Mouse (Mus musculus): ENCODE measurements around the gene Myh10. TPM values are rescaled to one million over a fixed set of nuclear protein-coding genes. Genes with fewer than 3 reads are reported as not detected.
A peak's percentile ranks its signal among the peaks of the same experiment; 100 is the strongest.

The Myh10 gene
- polyA plus RNA-seq, 1 experiment from 2014 or later = 20.5 TPM

- TF ChIP-seq EP300 (optimal IDR thresholded peaks at IDR 0.05) (no peak), CTCF (IDR thresholded peaks at IDR 0.05; ENCODE audit: low read depth) (no peak)
- H3K4me1 ChIP-seq (replicated peaks; ENCODE audit: control insufficient read depth, insufficient read depth) = no peaks in the 10 kb centered on the region
- H3K36me3 ChIP-seq (ENCODE audit: control insufficient read depth, insufficient read depth, low read length) = peaks cover 5% of the 10 kb centered on the region
- ATAC-seq (ENCODE audit: low FRiP score, low TSS enrichment) = no peak
- no peaks in the 10 kb centered on the region for H3K27me3 ChIP-seq (ENCODE audit: control insufficient read depth, insufficient read depth, low read length)
- H3K4me3 ChIP-seq (ENCODE audit: low read depth, low read length) = no peak overlapping the region
- H3K27ac ChIP-seq (replicated peaks) = no peak overlapping the region
- H3K4me2 ChIP-seq (replicated peaks; ENCODE audit: low read depth) = no peak overlapping the region
- no peak for DNase-seq (ENCODE audit: low spot score)
- no peak overlapping the region for H3K9ac ChIP-seq (ENCODE audit: low read length)
- H3K9me3 ChIP-seq (ENCODE audit: control insufficient read depth, low read length) = no peaks in the 10 kb centered on the region
- 83% methylated on average over 10 of the region's 10 CpGs for WGBS
These were observed 88.5 kb downstream of the Myh10 start for GRCm38 (mm10) chr11:68779735-68780465.

- 71% methylated on average over 14 of the region's 14 CpGs for WGBS
- Histone ChIP-seq H3K27ac (replicated peaks) (no peak overlapping the region), H3K27me3 (ENCODE audit: control insufficient read depth, insufficient read depth, low read length) (no peaks in the 10 kb centered on the region), H3K9me3 (ENCODE audit: control insufficient read depth, low read length) (no peaks in the 10 kb centered on the region), H3K9ac (ENCODE audit: low read length) (no peak overlapping the region), H3K4me2 (replicated peaks; ENCODE audit: low read depth) (no peak overlapping the region), H3K4me1 (replicated peaks; ENCODE audit: control insufficient read depth, insufficient read depth) (no peaks in the 10 kb centered on the region), H3K36me3 (ENCODE audit: control insufficient read depth, insufficient read depth, low read length) (peaks cover 12% of the 10 kb centered on the region), H3K4me3 (ENCODE audit: low read depth, low read length) (no peak overlapping the region)
- TF ChIP-seq EP300 (optimal IDR thresholded peaks at IDR 0.05) (no peak), CTCF (IDR thresholded peaks at IDR 0.05; ENCODE audit: low read depth) (no peak)
- DNase-seq (ENCODE audit: low spot score) = no peak
- ATAC-seq (ENCODE audit: low FRiP score, low TSS enrichment) = no peak
These were observed 89.2 kb downstream of the Myh10 start for GRCm38 (mm10) chr11:68780466-68781114.

DNA sequence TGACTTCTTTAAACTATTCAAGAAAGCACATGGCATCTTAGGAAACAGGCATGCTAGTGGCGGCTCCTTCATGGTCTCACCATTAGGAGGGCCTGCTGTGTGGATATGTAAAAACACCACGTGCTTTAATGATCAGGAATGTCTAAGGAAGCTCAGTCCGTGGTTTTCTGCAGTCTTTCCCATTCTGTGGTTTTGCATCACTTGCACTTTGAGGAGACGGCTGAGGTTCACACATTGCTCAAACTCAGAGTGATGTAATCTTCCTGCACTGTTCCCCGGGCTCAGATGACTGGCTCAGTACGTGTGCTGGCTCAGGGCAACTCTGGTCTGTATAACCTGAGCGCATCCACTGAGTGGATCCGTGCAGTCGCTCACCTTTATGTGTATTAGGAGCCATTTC, 91.0 kb downstream of the Myh10 start:
- Histone ChIP-seq H3K4me2 (replicated peaks; ENCODE audit: low read depth) (no peak overlapping the region), H3K4me3 (ENCODE audit: low read depth, low read length) (no peak overlapping the region), H3K36me3 (ENCODE audit: control insufficient read depth, insufficient read depth, low read length) (peaks cover 15% of the 10 kb centered on the region), H3K9ac (ENCODE audit: low read length) (no peak overlapping the region), H3K4me1 (replicated peaks; ENCODE audit: control insufficient read depth, insufficient read depth) (no peaks in the 10 kb centered on the region), H3K27ac (replicated peaks) (no peak overlapping the region), H3K27me3 (ENCODE audit: control insufficient read depth, insufficient read depth, low read length) (no peaks in the 10 kb centered on the region), H3K9me3 (ENCODE audit: control insufficient read depth, low read length) (no peaks in the 10 kb centered on the region)
- ATAC-seq (ENCODE audit: low FRiP score, low TSS enrichment) (no peak), DNase-seq (ENCODE audit: low spot score) (no peak)
- WGBS = 84% methylated on average over 9 of the region's 9 CpGs
- no peak for TF ChIP-seq CTCF (IDR thresholded peaks at IDR 0.05; ENCODE audit: low read depth)
- no peak for TF ChIP-seq EP300 (optimal IDR thresholded peaks at IDR 0.05)

DNA sequence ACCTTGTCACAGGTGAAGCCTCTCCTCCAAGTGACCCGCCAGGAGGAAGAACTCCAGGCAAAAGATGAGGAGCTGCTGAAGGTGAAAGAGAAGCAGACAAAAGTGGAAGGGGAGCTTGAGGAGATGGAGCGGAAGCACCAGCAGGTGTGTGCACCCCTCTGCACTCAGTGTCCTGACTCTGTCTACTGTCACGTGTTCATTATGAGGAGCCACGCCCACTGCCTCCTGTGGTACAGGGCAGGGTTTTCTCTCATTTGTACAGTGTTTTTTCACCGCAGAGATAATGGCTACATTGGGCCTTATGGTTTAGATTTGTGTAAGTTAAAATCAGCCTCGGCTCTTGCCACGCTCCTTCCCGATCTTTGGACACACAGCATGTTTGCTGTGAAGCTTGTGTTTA, 94.5 kb downstream of the Myh10 start:
- no peaks in the 10 kb centered on the region for H3K9me3 ChIP-seq (ENCODE audit: control insufficient read depth, low read length)
- H3K36me3 ChIP-seq (ENCODE audit: control insufficient read depth, insufficient read depth, low read length) = peaks cover 19% of the 10 kb centered on the region
- no peak overlapping the region for H3K4me3 ChIP-seq (ENCODE audit: low read depth, low read length)
- WGBS = 67% methylated on average over 8 of the region's 8 CpGs
- DNase-seq (ENCODE audit: low spot score) = peak; percentile 43
- no peak overlapping the region for H3K9ac ChIP-seq (ENCODE audit: low read length)
- ATAC-seq (ENCODE audit: low FRiP score, low TSS enrichment) = no peak
- no peak overlapping the region for H3K4me2 ChIP-seq (replicated peaks; ENCODE audit: low read depth)
- no peaks in the 10 kb centered on the region for H3K4me1 ChIP-seq (replicated peaks; ENCODE audit: control insufficient read depth, insufficient read depth)
- no peak for TF ChIP-seq EP300 (optimal IDR thresholded peaks at IDR 0.05)
- no peak for TF ChIP-seq CTCF (IDR thresholded peaks at IDR 0.05; ENCODE audit: low read depth)
- no peaks in the 10 kb centered on the region for H3K27me3 ChIP-seq (ENCODE audit: control insufficient read depth, insufficient read depth, low read length)
- H3K27ac ChIP-seq (replicated peaks) = no peak overlapping the region

GRCm38 (mm10) chr11:68787222-68787621, 95.9 kb downstream of the Myh10 start:
- no peak for TF ChIP-seq CTCF (IDR thresholded peaks at IDR 0.05; ENCODE audit: low read depth)
- TF ChIP-seq EP300 (optimal IDR thresholded peaks at IDR 0.05) = no peak
- no peak for DNase-seq (ENCODE audit: low spot score)
- Histone ChIP-seq H3K9me3 (ENCODE audit: control insufficient read depth, low read length) (no peaks in the 10 kb centered on the region), H3K36me3 (ENCODE audit: control insufficient read depth, insufficient read depth, low read length) (peaks cover 25% of the 10 kb centered on the region), H3K27me3 (ENCODE audit: control insufficient read depth, insufficient read depth, low read length) (no peaks in the 10 kb centered on the region), H3K4me1 (replicated peaks; ENCODE audit: control insufficient read depth, insufficient read depth) (no peaks in the 10 kb centered on the region), H3K27ac (replicated peaks) (no peak overlapping the region), H3K9ac (ENCODE audit: low read length) (no peak overlapping the region), H3K4me2 (replicated peaks; ENCODE audit: low read depth) (no peak overlapping the region), H3K4me3 (ENCODE audit: low read depth, low read length) (no peak overlapping the region)
- 82% methylated on average over 9 of the region's 9 CpGs for WGBS
- no peak for ATAC-seq (ENCODE audit: low FRiP score, low TSS enrichment)

GRCm38 (mm10) chr11:68790720-68791119, 99.4 kb downstream of the Myh10 start:
- no peak overlapping the region for H3K4me3 ChIP-seq (ENCODE audit: low read depth, low read length)
- no peak for ATAC-seq (ENCODE audit: low FRiP score, low TSS enrichment)
- H3K9me3 ChIP-seq (ENCODE audit: control insufficient read depth, low read length) = no peaks in the 10 kb centered on the region
- H3K36me3 ChIP-seq (ENCODE audit: control insufficient read depth, insufficient read depth, low read length) = peaks cover 27% of the 10 kb centered on the region
- no peak overlapping the region for H3K9ac ChIP-seq (ENCODE audit: low read length)
- 91% methylated on average over 10 of the region's 10 CpGs for WGBS
- DNase-seq (ENCODE audit: low spot score) = no peak
- H3K4me2 ChIP-seq (replicated peaks; ENCODE audit: low read depth) = no peak overlapping the region
- TF ChIP-seq CTCF (IDR thresholded peaks at IDR 0.05; ENCODE audit: low read depth) (no peak), EP300 (optimal IDR thresholded peaks at IDR 0.05) (no peak)
- no peak overlapping the region for H3K27ac ChIP-seq (replicated peaks)
- no peaks in the 10 kb centered on the region for H3K4me1 ChIP-seq (replicated peaks; ENCODE audit: control insufficient read depth, insufficient read depth)
- H3K27me3 ChIP-seq (ENCODE audit: control insufficient read depth, insufficient read depth, low read length) = no peaks in the 10 kb centered on the region

Data from stomach, postnatal 0 days (tissue).